Mouse (Mus musculus): ENCODE results near the gene Pld2. TPM values are rescaled to one million over a fixed set of nuclear protein-coding genes. Genes with fewer than 3 reads are reported as not detected.
"Not testable (repeated sequence)": the region's sequence is repeated elsewhere in the genome, so short reads cannot be mapped to it uniquely, and the experiment has no call there.

The Pld2 gene
- polyA plus RNA-seq, 1 experiment from 2014 or later, result 1.6 TPM

GRCm38 (mm10) chr11:70524782-70525181 lies 15.1 kb upstream of the Pld2 start:
- 1% methylated on average over 8 of the region's 8 CpGs for WGBS (ENCODE audit: insufficient replicate concordance)
- Histone ChIP-seq H3K4me3 (ENCODE audit: low read depth, low read length) (peak overlapping the region; percentile 86), H3K27ac (ENCODE audit: low read depth) (peak overlapping the region; percentile 75), H3K36me3 (replicated peaks; ENCODE audit: insufficient read depth, low read length) (peaks cover 12% of the 10 kb centered on the region), H3K9ac (replicated peaks) (peak overlapping the region; percentile 22; the same call in 1 of the 2 replicates), H3K9me3 (ENCODE audit: low read length) (no peaks in the 10 kb centered on the region), H3K4me1 (ENCODE audit: insufficient read depth) (peaks cover 8% of the 10 kb centered on the region), H3K4me2 (ENCODE audit: low read depth, low read length) (peak overlapping the region; percentile 80), H3K27me3 (ENCODE audit: insufficient read depth, low read length) (no peaks in the 10 kb centered on the region)
- no peak for TF ChIP-seq CTCF (IDR thresholded peaks at IDR 0.05; ENCODE audit: low read depth)
- no peak for TF ChIP-seq EP300 (IDR thresholded peaks at IDR 0.05; ENCODE audit: low read depth)
- DNase-seq, result no peak
- peak; percentile 56 for ATAC-seq

- WGBS (ENCODE audit: insufficient replicate concordance), result under 1% methylated on average over 25 of the region's 26 CpGs
- peak; percentile 95 for ATAC-seq
Observed at GRCm38 (mm10) chr11:70525184-70525678, 14.6 kb upstream of the Pld2 start, which contains the start of gene Psmb6. Psmb6 (plus strand) TSS chr11:70525367.

GRCm38 (mm10) chr11:70525726-70526125 lies 14.1 kb upstream of the Pld2 start:
- Histone ChIP-seq H3K27me3 (ENCODE audit: insufficient read depth, low read length) (no peaks in the 10 kb centered on the region), H3K4me3 (ENCODE audit: low read depth, low read length) (peak overlapping the region; percentile 86), H3K9ac (replicated peaks) (peak overlapping the region; percentile 76), H3K4me1 (ENCODE audit: insufficient read depth) (peaks cover 6% of the 10 kb centered on the region), H3K9me3 (ENCODE audit: low read length) (no peaks in the 10 kb centered on the region), H3K27ac (ENCODE audit: low read depth) (0 out of 2 replicates have a peak overlapping the region, but pooled peaks have one; percentile 55), H3K4me2 (ENCODE audit: low read depth, low read length) (peak overlapping the region; percentile 80), H3K36me3 (replicated peaks; ENCODE audit: insufficient read depth, low read length) (peaks cover 12% of the 10 kb centered on the region)
- ATAC-seq (peak; percentile 38), DNase-seq (no peak)
- no peak for TF ChIP-seq EP300 (IDR thresholded peaks at IDR 0.05; ENCODE audit: low read depth)
- TF ChIP-seq CTCF (IDR thresholded peaks at IDR 0.05; ENCODE audit: low read depth), result no peak
- WGBS (ENCODE audit: insufficient replicate concordance), result 3% methylated on average over 12 of the region's 12 CpGs

More at GRCm38 (mm10) chr11:70525184-70525678, 14.6 kb upstream of the Pld2 start, which contains the start of gene Psmb6:
- Histone ChIP-seq H3K9me3 (ENCODE audit: low read length) (no peaks in the 10 kb centered on the region), H3K36me3 (replicated peaks; ENCODE audit: insufficient read depth, low read length) (peaks cover 12% of the 10 kb centered on the region), H3K27ac (ENCODE audit: low read depth) (peak within 1 kb of the TSS; percentile 75), H3K4me2 (ENCODE audit: low read depth, low read length) (peak within 1 kb of the TSS; percentile 80), H3K4me1 (ENCODE audit: insufficient read depth) (peaks cover 6% of the 10 kb centered on the region), H3K4me3 (ENCODE audit: low read depth, low read length) (peak within 1 kb of the TSS; percentile 86), H3K27me3 (ENCODE audit: insufficient read depth, low read length) (no peaks in the 10 kb centered on the region), H3K9ac (replicated peaks) (peak within 1 kb of the TSS; percentile 76)
- TF ChIP-seq CTCF (IDR thresholded peaks at IDR 0.05; ENCODE audit: low read depth), result no peak
- peak; percentile 66 for TF ChIP-seq EP300 (IDR thresholded peaks at IDR 0.05; ENCODE audit: low read depth)
- peak; percentile 89 for DNase-seq

GRCm38 (mm10) chr11:70526211-70526610 lies 13.7 kb upstream of the Pld2 start:
- H3K9me3 ChIP-seq (ENCODE audit: low read length), result no peaks in the 10 kb centered on the region
- H3K4me3 ChIP-seq (ENCODE audit: low read depth, low read length), result peak overlapping the region; percentile 86
- peak overlapping the region; percentile 76; the same call in 1 of the 2 replicates for H3K9ac ChIP-seq (replicated peaks)
- DNase-seq (no peak), ATAC-seq (no peak)
- no peaks in the 10 kb centered on the region for H3K27me3 ChIP-seq (ENCODE audit: insufficient read depth, low read length)
- peak overlapping the region; percentile 80 for H3K4me2 ChIP-seq (ENCODE audit: low read depth, low read length)
- H3K36me3 ChIP-seq (replicated peaks; ENCODE audit: insufficient read depth, low read length), result peaks cover 12% of the 10 kb centered on the region
- WGBS (ENCODE audit: insufficient replicate concordance), result 87% methylated on average over 12 of the region's 12 CpGs
- TF ChIP-seq CTCF (IDR thresholded peaks at IDR 0.05; ENCODE audit: low read depth) (no peak), EP300 (IDR thresholded peaks at IDR 0.05; ENCODE audit: low read depth) (no peak)
- H3K27ac ChIP-seq (ENCODE audit: low read depth), result no peak overlapping the region
- H3K4me1 ChIP-seq (ENCODE audit: insufficient read depth), result peaks cover 6% of the 10 kb centered on the region

GRCm38 (mm10) chr11:70528610-70529009 lies 11.3 kb upstream of the Pld2 start:
- H3K4me3 ChIP-seq (ENCODE audit: low read depth, low read length), result no peak overlapping the region
- H3K36me3 ChIP-seq (replicated peaks; ENCODE audit: insufficient read depth, low read length), result peaks cover 12% of the 10 kb centered on the region
- H3K27me3 ChIP-seq (ENCODE audit: insufficient read depth, low read length), result no peaks in the 10 kb centered on the region
- TF ChIP-seq CTCF (IDR thresholded peaks at IDR 0.05; ENCODE audit: low read depth), result no peak
- no peak for TF ChIP-seq EP300 (IDR thresholded peaks at IDR 0.05; ENCODE audit: low read depth)
- WGBS (ENCODE audit: insufficient replicate concordance), result 75% methylated on average over 7 of the region's 7 CpGs
- no peak overlapping the region for H3K4me2 ChIP-seq (ENCODE audit: low read depth, low read length)
- H3K9me3 ChIP-seq (ENCODE audit: low read length), result no peaks in the 10 kb centered on the region
- ATAC-seq, result no peak
- no peak for DNase-seq
- no peak overlapping the region for H3K9ac ChIP-seq (replicated peaks)
- peaks cover 6% of the 10 kb centered on the region for H3K4me1 ChIP-seq (ENCODE audit: insufficient read depth)
- H3K27ac ChIP-seq (ENCODE audit: low read depth), result no peak overlapping the region

- H3K27ac ChIP-seq (ENCODE audit: low read depth); H3K9me3 ChIP-seq (ENCODE audit: low read length); H3K4me1 ChIP-seq (ENCODE audit: insufficient read depth); DNase-seq; H3K4me2 ChIP-seq (ENCODE audit: low read depth, low read length); H3K9ac ChIP-seq (replicated peaks); H3K4me3 ChIP-seq (ENCODE audit: low read depth, low read length); ATAC-seq; H3K27me3 ChIP-seq (ENCODE audit: insufficient read depth, low read length): not testable (repeated sequence)
- peaks cover 12% of the 10 kb centered on the region for H3K36me3 ChIP-seq (replicated peaks; ENCODE audit: insufficient read depth, low read length)
- TF ChIP-seq CTCF (IDR thresholded peaks at IDR 0.05; ENCODE audit: low read depth), result 0 out of 2 replicates have a peak, but pooled peaks have one; percentile 12
- 75% methylated on average over 2 of the region's 2 CpGs for WGBS (ENCODE audit: insufficient replicate concordance)
Observed at GRCm38 (mm10) chr11:70531065-70531464, 8.8 kb upstream of the Pld2 start.
